Mouse (Mus musculus) CH12.LX (cell line): ENCODE data around the gene Gtf3c5. TPM values are rescaled to one million over a fixed set of nuclear protein-coding genes. Genes with fewer than 3 reads are reported as not detected.

ENCODE experiments used
- DNase-seq: peaks from one replicate; pipeline ENCODE4 v3.0.0-alpha.2; 2013; ENCODE audit errors: extremely low read depth
- H3K27ac ChIP-seq: 2 replicates; pipeline ENCODE4 v1.5.1; 2012; ENCODE audit warnings: low read depth, mild to moderate bottlenecking, control low read depth, moderate library complexity; ENCODE audit not compliant: insufficient read depth
- H3K27me3 ChIP-seq: replicated peaks from 2 replicates; pipeline ENCODE3; 2012; ENCODE audit warnings: inconsistent platforms
- H3K36me3 ChIP-seq, 2 experiments: replicated peaks in 1 of 2; 2 replicates each; pipeline versions ENCODE3 to v1.6.1; 2012; ENCODE audit warnings: inconsistent platforms in 1 of 2, low read length in 1 of 2, mild to moderate bottlenecking in 1 of 2, mixed read lengths in 1 of 2, moderate library complexity in 1 of 2; ENCODE audit not compliant: control insufficient read depth in 1 of 2, insufficient read depth in 1 of 2
- H3K4me1 ChIP-seq, 2 experiments: 2 replicates each; pipeline ENCODE4 v1.6.1; 2012; ENCODE audit warnings: inconsistent platforms in 1 of 2, moderate library complexity in 1 of 2; ENCODE audit not compliant: insufficient read depth in 2 of 2, control insufficient read depth in 1 of 2
- H3K4me2 ChIP-seq: 2 replicates; pipeline ENCODE4 v1.6.1; 2012; ENCODE audit warnings: low read depth, mild to moderate bottlenecking, control low read depth; ENCODE audit not compliant: poor library complexity, insufficient read depth, severe bottlenecking
- H3K4me3 ChIP-seq, 3 experiments: fragments of 150-350 bp in 1 of 3; sonication (generic) in 1 of 3; replicated peaks in 1 of 3; 2 replicates each; pipeline versions ENCODE3 to v1.5.1; 2011 to 2012; ENCODE audit warnings: low read depth in 2 of 3, low read length in 2 of 3, mild to moderate bottlenecking in 2 of 3, moderate library complexity in 2 of 3, control low read depth in 1 of 3, improper control_type of control experiment in 1 of 3, inconsistent platforms in 1 of 3, mixed read lengths in 1 of 3; ENCODE audit not compliant: poor library complexity in 1 of 3
- H3K79me2 ChIP-seq: replicated peaks from 2 replicates; pipeline ENCODE4 v1.6.1; 2012; ENCODE audit warnings: mild to moderate bottlenecking, moderate library complexity; ENCODE audit not compliant: control insufficient read depth, poor library complexity, insufficient read depth, severe bottlenecking; ENCODE audit errors: extremely low read depth
- H3K9ac ChIP-seq: 2 replicates; pipeline ENCODE4 v1.6.1; 2012; ENCODE audit warnings: low read depth, mild to moderate bottlenecking, control low read depth, moderate library complexity; ENCODE audit not compliant: insufficient read depth
- H3K9me3 ChIP-seq: replicated peaks from 2 replicates; pipeline ENCODE3; 2012; ENCODE audit warnings: low read length, inconsistent platforms, mixed read lengths
- CHD2 ChIP-seq: IDR thresholded peaks from 2 replicates; pipeline ENCODE4 v1.6.1; 2011; ENCODE audit warnings: low read length, improper control_type of control experiment
- CTCF ChIP-seq, 2 experiments: IDR thresholded peaks in 1 of 2; conservative IDR thresholded peaks in 1 of 2; 2 replicates each; pipeline ENCODE4 v1.5.1; 2011 to 2012; ENCODE audit warnings: low read depth in 2 of 2, low read length in 2 of 2, improper control_type of control experiment in 1 of 2, inconsistent platforms in 1 of 2, mild to moderate bottlenecking in 1 of 2, moderate library complexity in 1 of 2
- EP300 ChIP-seq: IDR thresholded peaks from 2 replicates; pipeline ENCODE4 v1.6.1; 2011; ENCODE audit warnings: low read length, improper control_type of control experiment
- KAT2A ChIP-seq: IDR thresholded peaks from 2 replicates; pipeline ENCODE4 v1.6.1; 2012; ENCODE audit warnings: low read length, improper control_type of control experiment, inconsistent platforms; ENCODE audit not compliant: insufficient replicate concordance
- NRF1 ChIP-seq: IDR thresholded peaks from 2 replicates; pipeline ENCODE4 v1.6.1; 2014; ENCODE audit warnings: low read depth, mild to moderate bottlenecking, inconsistent platforms, low read length, improper control_type of control experiment, moderate library complexity
- POLR2A ChIP-seq: IDR thresholded peaks from 2 replicates; pipeline ENCODE4 v1.6.1; 2011; ENCODE audit warnings: low read depth, mild to moderate bottlenecking, improper control_type of control experiment, low read length
- POLR2AphosphoS2 ChIP-seq: IDR thresholded peaks from 2 replicates; pipeline ENCODE4 v1.6.1; 2011; ENCODE audit warnings: low read depth, low read length, improper control_type of control experiment
- SMC3 ChIP-seq: IDR thresholded peaks from 2 replicates; pipeline ENCODE4 v1.6.1; 2011; ENCODE audit warnings: low read depth, low read length, improper control_type of control experiment
- UBTF ChIP-seq: IDR thresholded peaks from 2 replicates; pipeline ENCODE4 v1.6.1; 2012; ENCODE audit warnings: low read depth, mild to moderate bottlenecking, inconsistent platforms, low read length, improper control_type of control experiment, moderate library complexity
- USF1 ChIP-seq: IDR thresholded peaks from 2 replicates; pipeline ENCODE4 v1.6.1; 2014; ENCODE audit warnings: low read depth, mild to moderate bottlenecking, inconsistent platforms, low read length, improper control_type of control experiment
- dilution Hi-C: fragments of 300-500 bp; cut with MboI; formaldehyde crosslinking; loops from 2 replicates; pipeline ENCODE4 v1.14.3; 2020; ENCODE audit warnings: low sequenced_read_pairs; ENCODE audit not compliant: extremely low pct_unique_long_range_greater_than_20kb, extremely low pct_ligation_motif_present
- in situ Hi-C: fragments of 300-500 bp; cut with MboI; formaldehyde crosslinking; loops from 3 replicates; pipeline ENCODE4 v1.14.3; 2019; ENCODE audit warnings: low sequenced_read_pairs, low pct_ligation_motif_present, low pct_unique_long_range_greater_than_20kb, mixed read lengths
- polyA plus RNA-seq: library from polyadenylated mRNA; unstranded; fragments of >175 nt; gene quantifications from 2 replicates; pipeline ENCODE4 v1.2.1, GENCODE M21; 2012; ENCODE audit warnings: low read depth; ENCODE audit not compliant: insufficient read length
- total RNA-seq, 2 experiments: library from RNA; depleted of rRNA; stranded (reverse); fragments of 300-350 nt in 1 of 2; fragments of >200 nt in 1 of 2; gene quantifications; 2 replicates each; pipeline ENCODE4 v1.2.3; 2012 to 2014

The Gtf3c5 gene
- total and polyA plus RNA-seq, 3 experiments, result 8.6 to 27.4 (median 12.5) TPM

DNA sequence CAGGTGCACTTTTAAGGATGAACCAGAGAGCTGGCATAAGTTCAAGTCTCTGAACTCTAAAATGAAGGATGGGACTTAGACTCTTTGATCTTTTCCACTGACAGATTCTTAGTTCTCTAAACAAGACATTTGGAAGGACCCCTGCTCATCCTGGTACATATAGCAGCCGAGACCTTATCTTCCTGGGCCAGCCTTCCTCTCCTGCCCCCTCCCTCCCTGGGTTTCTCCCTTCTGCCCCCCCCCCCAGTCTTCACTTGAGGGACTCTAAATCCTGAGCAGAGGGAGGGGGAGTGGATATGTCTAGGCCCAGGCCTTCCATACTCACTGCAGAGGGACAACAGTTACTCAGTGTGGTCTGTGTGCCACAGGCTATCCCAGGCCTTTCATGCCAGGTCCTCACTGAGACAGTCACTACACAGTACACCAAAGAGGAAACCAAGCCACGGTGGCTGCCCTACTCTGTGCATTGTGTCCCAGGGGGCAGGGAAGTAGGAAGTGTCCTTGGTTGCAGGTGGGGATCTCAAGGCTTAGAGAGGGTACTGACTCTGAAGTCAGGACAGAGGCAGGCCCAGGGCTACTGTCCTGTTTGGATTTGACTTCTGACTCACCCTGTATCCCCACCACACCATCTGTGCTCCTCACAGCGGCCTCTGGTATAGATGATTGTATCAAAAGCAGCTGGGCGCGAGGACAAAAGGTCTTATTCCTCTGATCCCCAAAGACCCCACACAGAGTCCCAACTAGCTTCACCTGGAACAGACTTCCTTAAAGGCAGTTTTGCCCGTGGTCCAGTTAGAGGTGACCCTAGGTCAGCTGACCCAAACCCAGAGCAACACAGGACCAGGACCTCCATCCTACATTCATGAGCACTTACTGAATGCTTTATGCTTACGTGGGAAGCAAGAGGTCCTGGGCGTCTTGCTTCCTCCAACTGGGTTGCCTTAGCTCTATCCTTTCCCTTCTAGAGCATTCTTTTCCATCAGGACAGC, 34.2 kb upstream of the Gtf3c5 start:
- TF ChIP-seq NRF1 (no peak), POLR2AphosphoS2 (no peak)
- H3K27me3 ChIP-seq, result peaks cover 48% of the 10 kb centered on the region
- DNase-seq, result no peak
- H3K4me1 ChIP-seq, result peaks cover 8 to 28% of the 10 kb centered on the region in 2 experiments; a peak in 2 of 4 replicates
- dilution Hi-C loops, result no loop called here
- H3K4me2 ChIP-seq, result no peak overlapping the region
- H3K9ac ChIP-seq, result no peak overlapping the region
- H3K79me2 ChIP-seq, result no peaks in the 10 kb centered on the region
- no peaks in the 10 kb centered on the region for H3K9me3 ChIP-seq
- no peaks in the 10 kb centered on the region for H3K36me3 ChIP-seq
- no peak overlapping the region for H3K27ac ChIP-seq
- H3K4me3 ChIP-seq, result no peak overlapping the region
- in situ Hi-C loops, result no loop called here

DNA sequence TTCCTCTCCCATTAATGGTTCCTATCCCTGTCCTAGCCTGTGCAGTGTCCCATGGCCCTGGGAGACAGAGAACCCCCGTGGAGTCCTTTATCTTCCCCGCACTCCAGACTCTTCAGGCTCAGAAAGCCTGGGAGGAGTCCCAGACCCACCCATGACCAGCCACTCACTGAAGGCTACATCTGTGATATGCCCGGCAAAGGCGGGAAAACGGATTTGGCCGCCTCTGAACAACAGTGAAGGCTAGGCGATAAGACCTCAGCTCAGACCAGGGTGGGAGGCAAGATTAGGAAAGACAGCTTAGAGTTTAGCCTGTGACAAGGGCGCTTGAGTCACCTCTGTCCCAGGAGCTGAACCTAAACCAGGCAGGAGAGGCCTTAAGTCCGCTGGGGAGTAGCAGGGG, 33.3 kb upstream of the Gtf3c5 start:
- TF ChIP-seq EP300 (no peak), UBTF (no peak)
- Histone ChIP-seq H3K79me2 (no peaks in the 10 kb centered on the region), H3K4me3 (no peak overlapping the region), H3K9ac (no peak overlapping the region), H3K36me3 (no peaks in the 10 kb centered on the region), H3K9me3 (no peaks in the 10 kb centered on the region), H3K27ac (no peak overlapping the region), H3K4me1 (peaks cover 8 to 19% of the 10 kb centered on the region in 2 experiments; a peak in 2 of 4 replicates), H3K4me2 (no peak overlapping the region), H3K27me3 (peaks cover 48% of the 10 kb centered on the region)
- dilution Hi-C loops (no loop called here), in situ Hi-C loops (no loop called here)
- no peak for DNase-seq

DNA sequence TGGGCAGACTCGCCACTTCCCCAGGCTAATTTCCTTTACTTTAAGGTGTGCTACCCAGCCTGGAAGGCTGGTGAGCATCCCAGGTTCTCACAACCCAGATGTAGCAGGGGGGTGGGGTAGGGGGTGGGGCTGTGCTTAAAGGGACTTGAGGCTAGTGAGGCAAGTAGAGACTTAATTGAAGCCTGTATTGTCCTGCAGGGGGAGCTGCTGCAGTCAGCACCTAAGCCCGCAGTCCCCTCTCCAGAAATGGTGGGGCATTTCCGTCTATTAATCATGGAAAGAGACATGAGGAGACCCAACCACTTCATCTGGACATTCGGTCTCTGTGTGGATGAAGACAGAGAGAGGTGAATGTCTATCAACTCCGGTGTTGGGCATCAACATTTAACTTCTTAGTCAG, 32.8 kb upstream of the Gtf3c5 start:
- Histone ChIP-seq H3K4me2 (no peak overlapping the region), H3K79me2 (no peaks in the 10 kb centered on the region), H3K27ac (no peak overlapping the region), H3K27me3 (peaks cover 48% of the 10 kb centered on the region), H3K4me3 (no peak overlapping the region), H3K9me3 (no peaks in the 10 kb centered on the region), H3K36me3 (no peaks in the 10 kb centered on the region), H3K4me1 (peaks cover 7 to 14% of the 10 kb centered on the region in 2 experiments; a peak in 2 of 4 replicates), H3K9ac (no peak overlapping the region)
- DNase-seq, result peak; percentile 50
- dilution Hi-C loops (no loop called here), in situ Hi-C loops (no loop called here)
- TF ChIP-seq POLR2A (no peak), CHD2 (no peak), SMC3 (peak; percentile 23), KAT2A (no peak), USF1 (no peak), CTCF (conservative IDR thresholded peaks at IDR 0.05 in 1 of 2, IDR thresholded peaks at IDR 0.05 in 1 of 2; ENCODE audit: low read depth in 2 of 2, low read length in 2 of 2) (peak; percentile 40 to 59; a peak in 3 of 4 replicates), NRF1 (no peak)
